Mouse (Mus musculus) limb, embryonic 14.5 days (tissue): ENCODE results near the gene Elmo1. TPM values are rescaled to one million over a fixed set of nuclear protein-coding genes. Genes with fewer than 3 reads are reported as not detected.

Source experiments
- ATAC-seq: fragments of 200-750 bp; cut with Nextera tagmentation; 2 replicates; pipeline ENCODE4 v1.8.0; 2017; ENCODE audit warnings: low read depth, moderate number of reproducible peaks, moderate TSS enrichment; ENCODE audit not compliant: low FRiP score
- DNase-seq: peaks from one replicate; pipeline ENCODE4 v3.0.0-alpha.2; 2015; ENCODE audit warnings: low spot score
- H3K27ac ChIP-seq: fragments of 300-500 bp; sonication (generic); replicated peaks from 2 replicates; pipeline ENCODE4 v1.5.1; 2014; ENCODE audit warnings: low read depth, mild to moderate bottlenecking, low read length, moderate library complexity, mixed read lengths
- H3K27me3 ChIP-seq: fragments of 300-500 bp; sonication (generic); 2 replicates; pipeline ENCODE4 v1.6.1; 2014; ENCODE audit warnings: low read length, mixed read lengths; ENCODE audit not compliant: control insufficient read depth, insufficient read depth
- H3K36me3 ChIP-seq: fragments of 300-500 bp; sonication (generic); 2 replicates; pipeline ENCODE4 v1.6.1; 2014; ENCODE audit warnings: mild to moderate bottlenecking, low read length, moderate library complexity, mixed read lengths; ENCODE audit not compliant: control insufficient read depth, insufficient read depth
- H3K4me1 ChIP-seq: fragments of 300-500 bp; sonication (generic); 2 replicates; pipeline ENCODE4 v1.6.1; 2014; ENCODE audit warnings: antibody characterized with exemption, low read length, mixed read lengths; ENCODE audit not compliant: control insufficient read depth, insufficient read depth
- H3K4me2 ChIP-seq: fragments of 300-500 bp; sonication (generic); replicated peaks from 2 replicates; pipeline ENCODE4 v1.6.1; 2014; ENCODE audit warnings: low read depth, mild to moderate bottlenecking, low read length, moderate library complexity; ENCODE audit not compliant: severe bottlenecking
- H3K4me3 ChIP-seq: fragments of 300-500 bp; sonication (generic); replicated peaks from 2 replicates; pipeline ENCODE4 v1.5.1; 2014; ENCODE audit warnings: low read length
- H3K9ac ChIP-seq: fragments of 300-500 bp; sonication (generic); 2 replicates; pipeline ENCODE4 v1.6.1; 2014; ENCODE audit warnings: mild to moderate bottlenecking, low read depth, low read length, moderate library complexity; ENCODE audit not compliant: severe bottlenecking
- H3K9me3 ChIP-seq: fragments of 300-500 bp; sonication (generic); 2 replicates; pipeline ENCODE4 v1.6.1; 2016; ENCODE audit warnings: low read length; ENCODE audit not compliant: control insufficient read depth
- POLR2A ChIP-seq: fragments of 200-500 bp; IDR thresholded peaks from 2 replicates; pipeline ENCODE4 v1.8.0; 2012; ENCODE audit warnings: inconsistent platforms, mild to moderate bottlenecking, moderate library complexity, borderline replicate concordance; ENCODE audit not compliant: insufficient read depth, insufficient read length; ENCODE audit errors: extremely low read depth
- WGBS: fragments of 180-500 bp; shearing (Covaris S2); extraction: QIAGEN DNeasy Blood & Tissue Kit; methylation state at CpG from one replicate; pipeline ENCODE4 v1.1.7; 2014; 5-methylcytosine and 5-hydroxymethylcytosine counted together
- polyA plus RNA-seq, 2 experiments: library from polyadenylated mRNA; depleted of rRNA in 1 of 2; stranded (reverse) in 1 of 2; unstranded in 1 of 2; fragments of >200 nt; fragmentation: Nextera tagmentation in 1 of 2; extraction: Ambion mirVana in 1 of 2; gene quantifications; 2 replicates each; pipeline versions ENCODE4 v1.2.1 to v1.2.3; 2012 to 2014

The Elmo1 gene
- polyA plus RNA-seq, 2 experiments = 12.8 TPM

- no peaks in the 10 kb centered on the region for H3K27me3 ChIP-seq
- H3K36me3 ChIP-seq = no peaks in the 10 kb centered on the region
- no peak for TF ChIP-seq POLR2A
- H3K9ac ChIP-seq = no peak overlapping the region
- no peaks in the 10 kb centered on the region for H3K9me3 ChIP-seq
- DNase-seq (no peak), ATAC-seq (no peak)
- WGBS = 83% methylated on average over 10 of the region's 10 CpGs
- H3K4me3 ChIP-seq = no peak overlapping the region
- H3K4me2 ChIP-seq = no peak overlapping the region
- H3K4me1 ChIP-seq = peaks cover 5% of the 10 kb centered on the region; the same call in 1 of the 2 replicates
- H3K27ac ChIP-seq = no peak overlapping the region
These were observed 73.1 kb downstream of the Elmo1 start for GRCm38 (mm10) chr13:20163339-20163954.

GRCm38 (mm10) chr13:20164837-20165236, 74.4 kb downstream of the Elmo1 start:
- Histone ChIP-seq H3K9ac (no peak overlapping the region), H3K27ac (no peak overlapping the region), H3K4me1 (peaks cover 5% of the 10 kb centered on the region; the same call in 1 of the 2 replicates), H3K4me2 (no peak overlapping the region), H3K9me3 (no peaks in the 10 kb centered on the region), H3K4me3 (no peak overlapping the region), H3K27me3 (no peaks in the 10 kb centered on the region), H3K36me3 (no peaks in the 10 kb centered on the region)
- ATAC-seq (no peak), DNase-seq (no peak)
- 62% methylated on average over 2 of the region's 2 CpGs for WGBS
- no peak for TF ChIP-seq POLR2A

GRCm38 (mm10) chr13:20173987-20174654, 83.7 kb downstream of the Elmo1 start:
- no peaks in the 10 kb centered on the region for H3K9me3 ChIP-seq
- H3K4me3 ChIP-seq = no peak overlapping the region
- H3K4me1 ChIP-seq = no peaks in the 10 kb centered on the region
- H3K27me3 ChIP-seq = no peaks in the 10 kb centered on the region
- H3K36me3 ChIP-seq = no peaks in the 10 kb centered on the region
- WGBS = 38% methylated on average over 10 of the region's 10 CpGs
- peak overlapping the region; percentile 30; the same call in 1 of the 2 replicates for H3K27ac ChIP-seq
- ATAC-seq (no peak), DNase-seq (no peak)
- no peak overlapping the region for H3K4me2 ChIP-seq
- H3K9ac ChIP-seq = 0 out of 2 replicates have a peak overlapping the region, but pooled peaks have one; percentile 25
- TF ChIP-seq POLR2A = no peak

- peak overlapping the region; percentile 30 for H3K27ac ChIP-seq
- 0 out of 2 replicates have a peak overlapping the region, but pooled peaks have one; percentile 25 for H3K9ac ChIP-seq
These were observed 84.4 kb downstream of the Elmo1 start for GRCm38 (mm10) chr13:20174655-20175280.

GRCm38 (mm10) chr13:20180738-20181137, 90.3 kb downstream of the Elmo1 start:
- no peaks in the 10 kb centered on the region for H3K27me3 ChIP-seq
- no peaks in the 10 kb centered on the region for H3K9me3 ChIP-seq
- TF ChIP-seq POLR2A = no peak
- no peak overlapping the region for H3K9ac ChIP-seq
- H3K27ac ChIP-seq = no peak overlapping the region
- H3K36me3 ChIP-seq = no peaks in the 10 kb centered on the region
- peaks cover 23% of the 10 kb centered on the region for H3K4me1 ChIP-seq
- DNase-seq (no peak), ATAC-seq (no peak)
- 89% methylated on average over 5 of the region's 5 CpGs for WGBS
- no peak overlapping the region for H3K4me2 ChIP-seq
- no peak overlapping the region for H3K4me3 ChIP-seq

More at GRCm38 (mm10) chr13:20174655-20175280, 84.4 kb downstream of the Elmo1 start:
- TF ChIP-seq POLR2A = no peak
- no peaks in the 10 kb centered on the region for H3K9me3 ChIP-seq
- WGBS = 61% methylated on average over 3 of the region's 3 CpGs
- H3K4me3 ChIP-seq = no peak overlapping the region
- no peaks in the 10 kb centered on the region for H3K4me1 ChIP-seq
- no peak overlapping the region for H3K4me2 ChIP-seq
- H3K27me3 ChIP-seq = no peaks in the 10 kb centered on the region
- no peak for ATAC-seq
- no peak for DNase-seq
- no peaks in the 10 kb centered on the region for H3K36me3 ChIP-seq
